Mouse (Mus musculus) CH12.LX (cell line): Measurements from ENCODE around the gene Zfp982.
"Not testable (repeated sequence)": the region's sequence is repeated elsewhere in the genome, so short reads cannot be mapped to it uniquely, and the experiment has no call there.

Experiments
- CHD2 ChIP-seq: IDR thresholded peaks from 2 replicates; pipeline ENCODE4 v1.6.1; 2011; ENCODE audit warnings: low read length, improper control_type of control experiment
- CTCF ChIP-seq, 2 experiments: IDR thresholded peaks in 1 of 2; conservative IDR thresholded peaks in 1 of 2; 2 replicates each; pipeline ENCODE4 v1.5.1; 2011 to 2012; ENCODE audit warnings: low read depth in 2 of 2, low read length in 2 of 2, improper control_type of control experiment in 1 of 2, inconsistent platforms in 1 of 2, mild to moderate bottlenecking in 1 of 2, moderate library complexity in 1 of 2
- EP300 ChIP-seq: IDR thresholded peaks from 2 replicates; pipeline ENCODE4 v1.6.1; 2011; ENCODE audit warnings: low read length, improper control_type of control experiment
- GABPA ChIP-seq: IDR thresholded peaks from 2 replicates; pipeline ENCODE4 v1.6.1; 2012; ENCODE audit warnings: low read depth, low read length, improper control_type of control experiment, inconsistent platforms; ENCODE audit not compliant: insufficient replicate concordance
- HCFC1 ChIP-seq: IDR thresholded peaks from 2 replicates; pipeline ENCODE4 v1.6.1; 2012; ENCODE audit warnings: low read depth, mild to moderate bottlenecking, inconsistent platforms, low read length, improper control_type of control experiment
- MAX ChIP-seq: IDR thresholded peaks from 2 replicates; pipeline ENCODE4 v1.6.1; 2011; ENCODE audit warnings: low read length, improper control_type of control experiment
- POLR2A ChIP-seq: IDR thresholded peaks from 2 replicates; pipeline ENCODE4 v1.6.1; 2011; ENCODE audit warnings: low read depth, mild to moderate bottlenecking, improper control_type of control experiment, low read length
- POLR2AphosphoS2 ChIP-seq: IDR thresholded peaks from 2 replicates; pipeline ENCODE4 v1.6.1; 2011; ENCODE audit warnings: low read depth, low read length, improper control_type of control experiment
- SIN3A ChIP-seq: IDR thresholded peaks from 2 replicates; pipeline ENCODE4 v1.6.1; 2012; ENCODE audit warnings: low read length, improper control_type of control experiment, inconsistent platforms
- TCF12 ChIP-seq: IDR thresholded peaks from 2 replicates; pipeline ENCODE4 v1.6.1; 2014; ENCODE audit warnings: low read depth, mild to moderate bottlenecking, inconsistent platforms, low read length, improper control_type of control experiment
- ZC3H11A ChIP-seq: IDR thresholded peaks from 2 replicates; pipeline ENCODE4 v1.6.1; 2012; ENCODE audit warnings: low read depth, mild to moderate bottlenecking, inconsistent platforms, low read length, improper control_type of control experiment

- not testable (repeated sequence) for TF ChIP-seq CTCF (conservative IDR thresholded peaks at IDR 0.05 in 1 of 2, IDR thresholded peaks at IDR 0.05 in 1 of 2; ENCODE audit: low read depth in 2 of 2, low read length in 2 of 2); MAX; TCF12; GABPA; EP300; POLR2A; CHD2; SIN3A; POLR2AphosphoS2; HCFC1; ZC3H11A
Observed at GRCm38 (mm10) chr4:147556921-147557320, 64.7 kb downstream of the Zfp982 start.
